Mouse (Mus musculus) ES-E14 (cell line): ENCODE results near the gene Csrp3. TPM values are rescaled to one million over a fixed set of nuclear protein-coding genes. Genes with fewer than 3 reads are reported as not detected.

Experiments
- DNase-seq: peaks from one replicate; pipeline ENCODE4 v3.0.0-alpha.2; 2013; ENCODE audit warnings: low read depth, low spot score
- H3K27ac ChIP-seq: 2 replicates; pipeline ENCODE4 v1.5.1; 2012; ENCODE audit warnings: low read depth, mild to moderate bottlenecking, low read length, moderate library complexity, mixed read lengths; ENCODE audit not compliant: poor library complexity, insufficient read depth, severe bottlenecking
- H3K36me3 ChIP-seq: 2 replicates; pipeline ENCODE4 v1.6.1; 2012; ENCODE audit warnings: mild to moderate bottlenecking, low read length, moderate library complexity, mixed read lengths; ENCODE audit not compliant: control insufficient read depth, poor library complexity, insufficient read depth, severe bottlenecking
- H3K4me1 ChIP-seq, 2 experiments: fragments of 150-350 bp in 1 of 2; sonication (generic) in 1 of 2; 2 replicates each; pipeline ENCODE4 v1.6.1; 2012; ENCODE audit warnings: low read length in 2 of 2, mild to moderate bottlenecking in 1 of 2, mixed read lengths in 1 of 2; ENCODE audit not compliant: control insufficient read depth in 2 of 2, insufficient read depth in 2 of 2, poor library complexity in 1 of 2
- H3K4me3 ChIP-seq, 2 experiments: fragments of 150-350 bp in 1 of 2; sonication (generic) in 1 of 2; 2 replicates each; pipeline ENCODE4 v1.5.1; 2012; ENCODE audit warnings: low read length in 2 of 2, low read depth in 1 of 2, mild to moderate bottlenecking in 1 of 2, mixed read lengths in 1 of 2; ENCODE audit not compliant: insufficient read depth in 1 of 2, poor library complexity in 1 of 2, severe bottlenecking in 1 of 2
- H3K9ac ChIP-seq: 2 replicates; pipeline ENCODE4 v1.6.1; 2012; ENCODE audit warnings: low read depth, mild to moderate bottlenecking, low read length, mixed read lengths; ENCODE audit not compliant: poor library complexity, insufficient read depth, severe bottlenecking
- H3K9me3 ChIP-seq: fragments of 150-350 bp; sonication (generic); 2 replicates; pipeline ENCODE4 v1.6.1; 2012; ENCODE audit warnings: low read depth, mild to moderate bottlenecking, low read length; ENCODE audit not compliant: control insufficient read depth, insufficient read depth
- CHD2 ChIP-seq: IDR thresholded peaks from 2 replicates; pipeline ENCODE4 v1.6.1; 2014; ENCODE audit warnings: mild to moderate bottlenecking, low read depth, low read length, inconsistent platforms
- HCFC1 ChIP-seq: IDR thresholded peaks from 2 replicates; pipeline ENCODE4 v1.6.1; 2012; ENCODE audit warnings: low read length, inconsistent platforms, borderline replicate concordance; ENCODE audit not compliant: insufficient read depth
- MAFK ChIP-seq: IDR thresholded peaks from 2 replicates; pipeline ENCODE4 v1.6.1; 2014; ENCODE audit warnings: mild to moderate bottlenecking, low read depth, low read length, inconsistent platforms; ENCODE audit not compliant: insufficient read depth
- ZC3H11A ChIP-seq: IDR thresholded peaks from 2 replicates; pipeline ENCODE4 v1.6.1; 2012; ENCODE audit warnings: low read depth, mild to moderate bottlenecking, inconsistent platforms, low read length, borderline replicate concordance
- ZNF384 ChIP-seq: IDR thresholded peaks from 2 replicates; pipeline ENCODE4 v1.6.1; 2012; ENCODE audit warnings: low read depth, low read length, inconsistent platforms
- in situ Hi-C, 2 experiments: fragments of 600-800 bp; cut with MboI; formaldehyde crosslinking; loops; one replicate each; pipeline ENCODE4 v1.15.1; 2025; ENCODE audit warnings: low sequenced_read_pairs in 2 of 2, inconsistent platforms in 1 of 2; ENCODE audit not compliant: unreplicated experiment in 2 of 2
- total RNA-seq: library from RNA; depleted of rRNA; stranded (reverse); fragments of 300-350 nt; gene quantifications from 2 replicates; pipeline ENCODE4 v1.2.3, GENCODE M21; 2012

Csrp3 gene
- total RNA-seq, 1 experiment: 1.3 TPM

DNA sequence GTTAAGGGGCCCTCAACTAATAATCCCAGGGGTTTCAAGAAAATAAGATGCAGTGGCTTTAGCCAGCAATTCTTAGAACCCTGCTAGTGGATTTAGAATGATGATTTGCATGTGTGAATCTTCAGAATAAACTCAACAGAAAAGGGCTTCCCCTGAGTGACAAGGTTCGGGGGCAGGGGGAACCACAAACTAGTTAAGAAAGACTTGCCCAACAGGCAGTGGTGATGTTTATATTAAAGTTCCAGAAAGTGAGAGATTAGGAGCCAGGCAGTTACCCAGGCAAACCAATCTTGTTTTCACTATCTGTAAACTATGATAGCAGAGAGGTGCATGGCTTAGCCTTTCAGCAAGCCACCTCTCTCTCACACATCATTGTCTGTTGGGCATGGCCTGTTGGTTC lies 15.1 kb downstream of the Csrp3 start:
- Histone ChIP-seq H3K4me1 (peaks cover 2 to 4% of the 10 kb centered on the region in 2 experiments; a peak in 2 of 4 replicates), H3K9me3 (no peaks in the 10 kb centered on the region), H3K36me3 (no peaks in the 10 kb centered on the region), H3K4me3 (no peak overlapping the region), H3K9ac (no peak overlapping the region), H3K27ac (no peak overlapping the region)
- TF ChIP-seq HCFC1 (no peak), ZC3H11A (no peak), ZNF384 (no peak), MAFK (no peak), CHD2 (no peak)
- no peak for DNase-seq
- in situ Hi-C loops: no loop called here

GRCm38 (mm10) chr7:48830395-48830794 lies 17.4 kb downstream of the Csrp3 start:
- Histone ChIP-seq H3K36me3 (peaks cover 5% of the 10 kb centered on the region), H3K9me3 (no peaks in the 10 kb centered on the region), H3K9ac (no peak overlapping the region), H3K27ac (no peak overlapping the region), H3K4me3 (no peak overlapping the region), H3K4me1 (peaks cover 2 to 4% of the 10 kb centered on the region in 2 experiments; a peak in 2 of 4 replicates)
- in situ Hi-C loops: no loop called here
- no peak for DNase-seq
- TF ChIP-seq ZNF384: no peak
- no peak for TF ChIP-seq HCFC1
- TF ChIP-seq MAFK: no peak
- no peak for TF ChIP-seq CHD2
- no peak for TF ChIP-seq ZC3H11A

- DNase-seq: no peak
- H3K4me3 ChIP-seq: no peak overlapping the region
- peaks cover 11% of the 10 kb centered on the region for H3K36me3 ChIP-seq
- H3K4me1 ChIP-seq: peaks cover 0 to 2% of the 10 kb centered on the region in 2 experiments; a peak in 1 of 4 replicates
- no peaks in the 10 kb centered on the region for H3K9me3 ChIP-seq
- H3K27ac ChIP-seq: no peak overlapping the region
- TF ChIP-seq MAFK: no peak
- TF ChIP-seq CHD2: no peak
- in situ Hi-C loops: no loop called here
- H3K9ac ChIP-seq: no peak overlapping the region
Observed at GRCm38 (mm10) chr7:48829177-48829910, 18.5 kb downstream of the Csrp3 start.

DNA sequence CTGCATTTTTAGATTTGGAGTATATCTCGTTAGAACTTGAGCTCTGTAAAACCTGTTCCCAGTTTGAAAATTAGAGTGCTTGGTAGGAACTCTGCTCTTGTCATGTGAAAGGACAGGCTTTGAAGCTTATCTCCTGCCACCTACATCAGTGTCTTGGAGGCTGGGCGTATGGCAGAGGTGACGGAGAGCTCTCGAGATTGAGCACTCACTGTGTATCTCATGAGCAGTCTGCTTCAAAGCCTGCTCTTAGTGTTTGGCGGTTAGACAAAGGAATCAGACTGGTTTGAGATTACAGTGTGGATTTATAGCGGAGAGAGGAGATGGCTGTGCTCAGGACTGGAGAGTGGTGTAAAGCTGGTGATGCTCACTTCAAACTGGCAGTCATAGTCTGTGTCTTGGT lies 22.7 kb downstream of the Csrp3 start:
- Histone ChIP-seq H3K27ac (no peak overlapping the region), H3K4me1 (no peaks in the 10 kb centered on the region), H3K36me3 (peaks cover 15% of the 10 kb centered on the region), H3K4me3 (no peak overlapping the region), H3K9me3 (no peaks in the 10 kb centered on the region), H3K9ac (no peak overlapping the region)
- no peak for DNase-seq
- TF ChIP-seq MAFK (no peak), ZNF384 (no peak)
- in situ Hi-C loops: no loop called here

DNA sequence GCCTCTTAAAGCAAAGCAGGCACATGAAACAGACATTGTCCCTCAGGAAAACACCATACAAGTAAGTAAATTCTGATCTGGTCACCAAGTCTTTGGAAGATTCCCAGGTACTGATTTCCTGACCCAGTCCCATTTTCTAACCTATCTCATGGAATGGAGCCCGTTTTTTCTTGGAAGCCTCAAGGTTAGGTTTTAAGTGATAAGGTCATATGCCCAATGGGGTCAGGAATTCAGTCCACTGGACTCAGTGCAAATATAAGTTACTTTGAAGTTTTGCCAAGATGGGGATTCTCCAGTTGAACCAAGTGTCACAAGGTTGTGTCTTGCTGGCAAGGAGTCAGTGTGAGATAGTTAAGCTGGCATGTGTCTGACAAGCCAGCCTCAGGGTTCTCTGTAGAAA lies 23.2 kb downstream of the Csrp3 start:
- Histone ChIP-seq H3K36me3 (peaks cover 15% of the 10 kb centered on the region), H3K4me1 (no peaks in the 10 kb centered on the region)

More for the DNA sequence above, 23.2 kb downstream of the Csrp3 start:
- no peak for TF ChIP-seq ZC3H11A
- TF ChIP-seq HCFC1: no peak
- no peak for TF ChIP-seq MAFK
- TF ChIP-seq ZNF384: no peak
- TF ChIP-seq CHD2: no peak
- in situ Hi-C loops: no loop called here
- Histone ChIP-seq H3K9ac (no peak overlapping the region), H3K4me3 (no peak overlapping the region), H3K9me3 (no peaks in the 10 kb centered on the region), H3K27ac (no peak overlapping the region)
- DNase-seq: no peak
